Mouse (Mus musculus) spleen, adult 10 weeks (tissue): ENCODE data around the gene Olfr1394. TPM values are rescaled to one million over a fixed set of nuclear protein-coding genes. Genes with fewer than 3 reads are reported as not detected.

Source experiments
- polyA plus RNA-seq: library from polyadenylated mRNA; stranded (reverse); fragments of 350-450 nt; fragmentation: Illumina TruSeq; extraction: RNeasy Lipid Tissue Mini Kit (QIAGEN cat#74804); gene quantifications from one replicate; pipeline ENCODE4 v1.2.3, GENCODE M21; 2015; ENCODE audit warnings: low replicate concordance; ENCODE audit not compliant: insufficient read depth

Olfr1394 gene
- not detected for polyA plus RNA-seq

DNA sequence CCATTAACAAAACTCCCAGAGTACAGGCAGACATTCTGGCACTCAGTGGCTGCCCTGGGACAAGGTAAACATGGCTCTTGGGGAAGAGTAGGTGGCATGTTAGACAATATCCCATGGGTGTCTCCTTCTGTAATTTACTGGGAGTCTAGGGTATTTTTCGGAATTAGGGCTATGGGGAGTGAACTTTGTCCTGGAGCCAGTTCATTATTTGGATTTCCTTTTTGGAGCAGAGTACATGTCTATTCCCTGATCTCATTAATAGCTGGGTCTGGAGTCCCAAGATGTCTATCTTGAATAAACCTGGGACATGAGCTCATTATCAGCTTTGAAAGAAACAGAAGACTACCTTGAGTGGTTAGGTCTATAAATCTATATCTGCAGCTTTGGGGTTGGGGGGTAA lies at the start of gene Olfr1394:
Gene Olfr1394 (plus strand): TSS at position 301 of the 400 bp plus-strand sequence.

DNA sequence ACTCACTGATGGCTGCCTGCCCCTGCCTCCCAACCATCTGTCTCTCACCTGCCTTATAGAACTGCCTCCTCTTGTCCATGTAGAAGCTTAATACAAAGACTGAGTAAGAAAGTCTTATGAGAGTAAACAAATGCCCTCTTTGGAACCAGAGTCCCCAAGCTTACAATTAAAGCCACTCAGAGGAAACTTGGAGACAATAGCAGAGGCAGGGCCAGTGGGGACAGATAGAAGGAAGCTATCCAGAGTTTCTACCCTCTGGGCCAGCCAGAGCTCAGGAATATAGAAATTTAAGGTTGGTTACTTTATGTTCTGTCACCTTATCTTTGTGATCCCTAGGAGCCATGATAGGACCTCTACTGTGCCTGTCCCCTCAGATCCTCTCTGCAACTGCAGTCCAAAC lies 39.4 kb upstream of the Olfr1394 start, which contains the start of gene Olfr1396:
Gene Olfr1396 (minus strand): TSS at position 101 of the 400 bp plus-strand sequence.

DNA sequence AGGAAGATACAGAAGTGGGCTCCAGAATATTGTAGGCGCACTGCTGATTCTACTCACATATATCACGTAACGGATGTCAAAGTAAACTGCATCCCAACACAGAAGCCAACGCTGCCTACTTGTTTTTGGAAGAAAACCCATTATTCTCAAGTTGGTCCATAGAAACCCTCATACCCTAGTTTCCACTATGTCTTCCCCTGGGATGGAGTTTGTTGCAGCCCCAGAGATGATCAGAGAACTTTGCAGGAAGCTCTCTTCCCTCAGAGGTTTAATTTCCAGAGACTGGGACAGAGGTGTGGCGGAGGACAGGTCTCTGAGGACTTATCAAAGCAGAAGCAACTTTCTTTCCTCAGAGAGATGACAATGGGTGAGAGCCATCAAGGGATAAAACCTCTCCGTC lies 12.2 kb upstream of the Olfr1394 start, which contains the start of gene Olfr1395:
Gene Olfr1395 (plus strand): TSS at position 301 of the 400 bp plus-strand sequence.

DNA sequence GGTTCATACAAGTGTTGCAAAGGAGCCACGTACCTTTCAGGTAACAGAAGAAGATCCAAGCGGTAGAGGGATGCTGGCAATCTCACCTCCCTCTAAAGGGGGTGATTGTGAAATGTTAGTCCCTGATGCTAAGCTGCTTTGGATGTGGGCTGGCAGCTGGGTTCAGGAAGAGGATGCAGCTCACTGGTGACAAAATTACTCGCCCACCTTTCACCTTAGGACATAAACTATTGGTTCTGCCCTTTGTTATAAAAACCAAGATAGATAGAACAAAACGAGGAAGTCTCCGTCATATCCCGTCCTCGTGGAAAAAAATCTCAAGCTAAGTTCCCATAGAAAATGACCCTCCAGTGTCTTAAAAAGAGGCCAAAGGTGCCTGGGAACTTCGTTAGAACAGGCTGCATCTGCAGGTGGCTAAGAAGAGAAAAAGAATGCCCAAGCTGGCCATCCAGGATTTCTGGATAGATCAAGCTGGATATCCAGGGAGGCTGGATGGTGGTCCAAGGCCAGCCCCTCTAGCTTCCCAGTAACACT lies 32.8 kb downstream of the Olfr1394 start, which contains the start of gene Btnl9:
Gene Btnl9 (minus strand): TSS at position 205 of the 534 bp plus-strand sequence.

DNA sequence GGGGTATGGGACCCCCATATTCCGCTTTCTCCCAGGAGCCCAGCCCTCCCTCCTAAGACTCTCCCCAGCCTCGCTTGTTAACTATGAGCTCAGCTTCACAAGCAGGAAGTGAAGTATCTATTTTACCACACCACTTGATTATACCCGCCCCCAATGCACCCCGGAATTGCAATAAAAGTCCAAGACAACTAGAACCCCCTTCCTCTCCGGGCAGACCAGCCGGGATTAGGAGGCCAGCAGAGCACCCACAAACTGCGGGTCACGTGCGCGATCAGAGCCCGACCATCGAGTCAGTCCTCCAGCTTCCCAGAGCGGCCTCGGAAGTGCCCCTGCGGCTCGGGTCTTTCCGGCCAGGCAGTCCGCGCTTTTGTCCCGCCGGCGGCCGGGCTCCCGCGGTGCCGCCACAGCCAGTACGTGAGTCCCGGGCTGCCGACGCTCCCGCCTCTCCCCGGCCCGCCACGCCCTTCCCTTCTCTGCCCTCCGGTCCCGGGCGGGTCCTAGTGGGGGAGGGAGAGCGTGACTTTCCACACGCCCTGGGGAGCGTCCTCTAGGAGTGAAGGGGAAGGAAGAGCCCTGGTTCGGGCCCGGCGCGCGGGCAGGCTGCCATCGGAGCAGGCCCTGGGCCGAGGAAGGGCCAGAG lies 49.1 kb downstream of the Olfr1394 start, which contains the start of gene Zfp62:
Gene Zfp62 (plus strand): TSS at position 164 of the 640 bp plus-strand sequence.

Other genes starting within 250 kb of the Olfr1394 start
- 66.3 TPM for gene Psme2b, start 208.2 kb upstream of the Olfr1394 start, polyA plus RNA-seq
- gene Olfr56, start 175.5 kb upstream of the Olfr1394 start, polyA plus RNA-seq: 1.4 TPM
- 82.8 TPM for gene 9930111J21Rik1, start 175.0 kb upstream of the Olfr1394 start, polyA plus RNA-seq
- 5.8 TPM for gene Gm12185, start 162.2 kb upstream of the Olfr1394 start, polyA plus RNA-seq
- gene Tgtp1, start 160.2 kb upstream of the Olfr1394 start, polyA plus RNA-seq: 38.6 TPM
- 201 TPM for gene 9930111J21Rik2, start 103.1 kb upstream of the Olfr1394 start, polyA plus RNA-seq
- 120 TPM for gene Tgtp2, start 90.2 kb upstream of the Olfr1394 start, polyA plus RNA-seq
- gene Ifi47, start 77.8 kb upstream of the Olfr1394 start, polyA plus RNA-seq: 157 TPM
- gene Olfr1396, start 39.5 kb upstream of the Olfr1394 start, polyA plus RNA-seq: 0.17 TPM
- gene Olfr1395, start 12.1 kb upstream of the Olfr1394 start, polyA plus RNA-seq: not detected
- 7.4 TPM for gene Btnl9, start 32.8 kb downstream of the Olfr1394 start, polyA plus RNA-seq
- gene Zfp62, start 48.9 kb downstream of the Olfr1394 start, polyA plus RNA-seq: 103 TPM
- 120 TPM for gene Mgat1, start 89.8 kb downstream of the Olfr1394 start, polyA plus RNA-seq
- 0.17 TPM for gene Olfr1393, start 123.9 kb downstream of the Olfr1394 start, polyA plus RNA-seq
- gene Olfr1392, start 130.9 kb downstream of the Olfr1394 start, polyA plus RNA-seq: 0.17 TPM
- gene Olfr10, start 150.4 kb downstream of the Olfr1394 start, polyA plus RNA-seq: not detected
- gene Olfr1391, start 168.4 kb downstream of the Olfr1394 start, polyA plus RNA-seq: not detected
- not detected for gene Olfr1390, start 180.8 kb downstream of the Olfr1394 start, polyA plus RNA-seq